Mouse (Mus musculus) gastrocnemius, postnatal 10 days (tissue): ENCODE measurements around the gene Tmem45a2. TPM values are rescaled to one million over a fixed set of nuclear protein-coding genes. Genes with fewer than 3 reads are reported as not detected.
"Not testable (repeated sequence)": the region's sequence is repeated elsewhere in the genome, so short reads cannot be mapped to it uniquely, and the experiment has no call there.

Experiments used
- DNase-seq: peaks from one replicate; pipeline ENCODE4 v3.0.0; 2021; ENCODE audit warnings: mixed read lengths
- long read RNA-seq, 2 experiments: library from polyadenylated mRNA; stranded (forward); transcript quantifications; one replicate each; pipeline ENCODE4 v2.0.0; 2021
- total RNA-seq, 2 experiments: library from RNA; stranded (reverse); gene quantifications; 2 replicates each; pipeline ENCODE4 v1.2.3; 2021

Tmem45a2 gene
- total RNA-seq: not detected
- long read RNA-seq, experiment 1, partial matches to known transcripts: 0 of 1 reads
- long read RNA-seq, experiment 1, other reads (novel, unspliced or antisense): 1 of 1 reads
- long read RNA-seq, experiment 2: 0 reads

DNA sequence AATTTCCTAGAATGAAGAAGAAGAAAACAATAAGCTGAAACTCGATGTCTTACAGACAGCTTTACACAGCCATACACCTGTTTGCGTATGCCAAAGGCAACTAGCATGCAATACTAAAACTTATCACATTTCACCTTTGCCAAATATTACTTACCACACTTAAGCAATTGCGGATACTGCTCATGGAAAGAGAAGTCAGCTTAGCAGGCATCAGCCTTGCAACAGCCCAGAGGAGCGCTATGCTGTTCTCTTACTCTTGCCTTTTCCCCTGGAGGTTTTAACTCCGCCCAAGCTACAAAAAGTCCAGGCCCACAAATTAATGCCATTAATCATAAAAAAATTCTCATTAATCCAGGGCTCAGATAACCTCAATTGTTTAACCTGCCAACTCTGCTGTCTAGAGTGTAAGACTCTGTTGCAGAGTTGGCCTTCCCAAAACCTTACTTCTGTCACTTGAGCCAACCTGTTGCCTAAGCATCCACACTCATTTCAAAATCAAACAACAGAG lies at the start of gene Tmem45a2:
TSS of gene Tmem45a2 (minus strand) at position 241 of the 508 bp plus-strand sequence.
- DNase-seq: no peak

DNA sequence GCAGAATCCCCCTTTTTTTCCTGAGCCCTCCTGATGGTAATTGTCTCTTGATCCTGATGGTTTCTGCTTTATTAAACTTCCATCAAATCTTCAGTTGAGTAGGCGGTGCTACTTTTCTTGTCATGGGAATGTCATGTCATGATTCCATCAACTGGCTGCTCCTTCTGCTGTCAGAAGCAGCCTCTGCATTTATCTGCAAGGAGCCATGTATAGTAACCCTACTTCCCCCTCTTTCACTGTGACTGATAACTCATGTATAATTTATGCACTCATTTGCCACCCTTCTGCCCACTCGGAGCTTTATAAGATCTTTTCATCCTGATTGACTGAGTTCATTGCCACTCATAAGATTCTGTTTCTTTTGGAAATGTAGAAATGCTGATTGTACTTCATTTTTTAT lies 46.4 kb upstream of the Tmem45a2 start:
- DNase-seq: no peak

DNA sequence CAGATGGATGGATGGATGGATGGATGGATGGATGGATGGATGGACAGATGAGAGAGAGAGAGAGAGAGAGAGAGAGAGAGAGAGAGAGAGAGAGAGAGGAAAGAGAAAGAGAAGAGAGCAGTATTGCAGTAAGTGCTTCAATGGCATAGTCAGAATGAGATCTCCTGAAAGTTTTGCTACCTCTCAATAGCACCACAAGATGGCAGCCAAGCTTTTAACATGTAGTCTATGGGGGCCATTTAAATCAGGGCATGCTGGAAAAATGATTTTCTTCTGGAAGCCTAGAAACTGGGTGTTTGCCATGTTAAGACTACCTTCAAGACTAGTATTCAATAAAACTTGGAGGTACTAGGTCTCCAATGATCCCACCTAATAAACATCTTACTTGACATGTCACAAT lies 44.9 kb upstream of the Tmem45a2 start:
- no peak for DNase-seq

DNA sequence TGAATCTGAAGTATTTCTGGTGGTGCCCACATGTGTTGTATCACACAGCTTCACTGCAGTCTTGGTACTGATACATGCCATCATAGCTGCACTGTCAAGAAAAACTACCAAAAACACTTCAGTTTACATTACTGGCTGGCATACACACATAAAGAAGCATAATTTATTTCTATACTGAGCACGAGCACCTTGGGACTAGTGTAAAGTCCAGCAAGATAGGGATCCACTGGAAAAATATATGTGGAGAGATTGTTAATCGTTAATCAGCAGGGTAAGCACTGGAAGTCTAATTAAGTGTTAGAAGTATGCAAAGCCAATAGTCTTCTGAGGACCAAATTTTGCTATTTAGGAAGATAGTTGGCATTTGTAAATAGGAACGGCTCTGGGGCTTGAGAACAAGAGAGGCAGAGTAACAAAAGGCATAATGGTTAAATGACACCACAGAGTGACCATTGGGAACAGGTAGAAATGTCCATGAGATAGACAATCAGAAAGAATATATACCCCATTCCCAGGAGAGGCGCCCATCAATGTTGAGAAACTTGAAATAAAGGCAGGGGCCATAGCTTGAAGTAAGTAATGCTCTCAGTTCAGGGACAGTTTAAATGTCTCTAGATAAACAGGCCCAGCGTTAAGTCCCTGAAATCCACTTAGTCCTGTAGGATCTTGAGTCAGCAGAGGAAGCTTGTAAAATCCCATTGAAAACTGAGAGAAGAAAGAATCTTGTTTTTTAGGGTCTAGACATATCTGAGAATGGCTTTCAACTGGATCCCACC lies 35.2 kb upstream of the Tmem45a2 start:
- DNase-seq: no peak

DNA sequence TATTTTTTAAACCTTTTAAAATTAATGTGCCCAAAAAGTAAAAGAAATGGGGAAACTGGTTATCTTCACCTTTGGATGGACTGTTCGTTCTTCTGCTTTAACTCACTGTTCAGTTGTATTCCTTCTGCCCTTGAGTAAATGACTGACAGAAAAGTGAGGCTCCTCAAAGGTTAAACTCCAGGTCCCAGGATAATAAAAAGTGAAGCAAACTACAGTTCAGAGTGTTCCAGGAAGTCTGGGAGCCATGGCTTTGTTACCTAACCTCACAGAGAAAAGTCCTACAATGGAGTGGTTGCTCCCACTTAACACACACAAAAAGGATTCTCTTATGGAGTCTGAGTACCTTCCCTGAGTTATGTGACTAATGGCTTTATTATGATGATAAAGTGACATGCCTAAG lies 30.0 kb upstream of the Tmem45a2 start:
- no peak for DNase-seq

DNA sequence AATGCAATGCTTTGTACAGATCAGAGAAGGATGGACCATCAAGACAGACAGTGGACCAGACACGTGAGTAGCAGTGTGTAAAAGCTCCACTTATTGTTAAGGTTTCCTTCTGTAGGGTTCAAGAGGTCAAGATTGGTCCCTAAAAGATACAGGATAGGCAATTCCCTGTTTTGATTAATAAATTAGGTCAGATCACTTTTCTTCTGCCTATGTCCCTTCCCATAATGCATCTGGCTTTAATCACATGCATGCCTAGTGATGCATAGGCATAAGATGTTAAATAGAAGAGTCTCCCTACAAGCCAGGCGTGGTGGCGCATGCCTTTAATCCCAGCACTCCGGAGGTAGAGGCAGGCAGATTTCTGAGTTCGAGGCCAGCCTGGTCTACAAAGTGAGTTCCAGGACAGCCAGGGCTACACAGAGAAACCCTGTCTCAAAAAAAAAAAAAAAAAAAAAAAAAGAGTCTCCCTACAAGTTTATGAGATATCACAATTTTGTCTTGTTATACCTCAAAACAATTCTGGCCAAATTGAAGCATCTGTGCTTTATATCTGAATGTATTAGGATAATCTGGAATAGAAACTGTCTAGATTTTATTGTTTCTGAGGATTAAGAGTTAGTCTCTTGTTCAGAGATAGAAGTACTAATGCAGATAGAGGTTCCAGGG lies 28.5 kb upstream of the Tmem45a2 start:
- DNase-seq: no peak

DNA sequence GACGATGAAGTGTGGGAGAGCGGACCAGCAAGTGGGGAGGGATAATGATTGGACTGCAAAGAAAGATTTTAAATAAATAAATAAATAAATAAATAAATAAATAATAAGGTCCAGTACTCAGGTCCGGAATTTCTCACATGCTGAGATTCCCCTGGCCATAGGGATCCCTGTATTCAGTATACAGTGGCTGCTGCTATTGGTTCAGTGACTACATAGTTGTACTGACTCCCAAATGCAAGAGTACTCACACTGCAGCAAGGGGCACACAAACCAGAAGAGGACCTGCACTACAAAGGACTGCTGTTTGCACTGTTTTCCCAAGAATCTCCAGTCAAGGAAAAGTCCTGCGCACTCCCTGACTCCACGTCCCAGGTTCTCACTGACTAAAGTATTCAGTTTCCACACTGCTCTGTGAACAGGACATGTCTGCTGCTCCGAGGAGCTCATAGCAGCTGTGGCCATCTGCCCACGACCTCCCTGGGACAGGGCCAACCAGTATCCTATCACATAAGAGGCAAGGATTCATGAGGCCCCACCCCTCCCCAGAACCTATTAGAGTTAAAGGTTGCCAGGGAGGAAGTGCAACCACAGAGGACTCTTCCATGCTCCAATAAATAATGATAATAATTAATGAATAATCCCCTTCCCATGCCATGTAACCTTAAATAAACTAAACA lies 27.4 kb upstream of the Tmem45a2 start:
- DNase-seq: no peak

DNA sequence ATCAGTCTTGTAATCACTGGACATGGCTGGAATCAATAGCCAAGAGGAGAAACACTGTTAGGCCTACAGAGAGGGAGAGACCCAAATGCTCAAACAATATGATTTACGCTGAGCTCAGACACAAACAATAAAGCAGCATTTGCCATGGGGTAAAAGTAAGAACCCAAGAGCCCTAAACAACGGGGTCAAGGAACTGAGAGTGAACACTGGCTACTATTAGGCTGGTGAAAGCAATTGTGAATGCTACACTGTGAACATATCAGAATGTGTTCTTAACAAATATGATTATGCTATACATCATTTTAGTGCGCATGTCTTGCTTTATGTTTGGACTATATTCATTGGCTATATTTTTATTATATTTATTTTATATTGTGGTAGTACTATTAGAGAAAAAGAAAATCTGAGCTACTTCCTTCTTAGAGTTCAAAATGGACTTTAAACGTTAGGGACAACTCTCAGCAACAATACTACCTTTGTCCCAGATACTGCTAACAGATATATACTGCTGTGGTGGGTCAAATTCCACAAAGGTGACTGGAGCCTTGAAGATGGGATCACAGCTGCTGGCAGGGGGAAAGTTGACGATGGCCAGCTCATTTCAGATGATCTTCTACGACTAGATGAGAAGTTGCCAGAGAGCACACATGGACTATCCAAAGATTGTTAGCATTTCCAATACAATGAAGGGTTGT lies 21.9 kb upstream of the Tmem45a2 start:
- DNase-seq: no peak

DNA sequence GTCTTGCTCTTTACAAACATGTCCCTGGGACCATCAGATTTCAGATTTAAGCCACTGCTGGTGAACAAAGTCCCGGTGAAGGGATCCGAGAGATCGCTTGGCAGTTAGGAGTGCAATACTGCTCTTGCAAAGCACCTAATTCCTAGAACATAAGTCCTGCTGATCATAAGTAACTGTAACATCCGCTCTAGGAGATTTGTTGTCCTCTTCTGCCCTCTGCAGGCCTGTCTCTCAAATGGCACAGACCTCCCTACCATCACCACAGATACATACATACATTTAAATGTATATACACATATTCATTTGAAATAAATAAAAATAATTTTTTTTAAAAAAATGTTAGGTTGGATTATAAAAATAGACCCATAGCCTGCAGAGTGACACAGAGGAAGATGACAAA lies 21.3 kb upstream of the Tmem45a2 start:
- DNase-seq: peak; percentile 18

DNA sequence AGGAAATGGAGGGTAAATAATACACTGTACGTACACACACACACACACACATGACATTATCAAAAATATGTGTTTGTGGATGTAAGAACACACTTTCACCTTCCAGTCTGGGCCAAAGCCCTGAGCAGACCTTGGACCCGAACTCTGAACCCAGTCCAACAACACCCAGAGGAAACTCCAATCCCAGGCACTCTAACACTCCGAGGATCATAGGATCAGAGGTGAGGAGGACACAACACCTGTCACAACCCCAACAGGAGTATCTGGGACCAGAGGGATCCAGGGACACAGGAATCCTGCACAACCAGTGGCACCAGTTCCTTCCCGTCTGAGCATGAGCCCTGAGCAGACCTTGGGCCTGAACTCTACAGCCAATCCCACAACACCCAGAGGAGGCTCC lies 8.4 kb upstream of the Tmem45a2 start:
- no peak for DNase-seq

DNA sequence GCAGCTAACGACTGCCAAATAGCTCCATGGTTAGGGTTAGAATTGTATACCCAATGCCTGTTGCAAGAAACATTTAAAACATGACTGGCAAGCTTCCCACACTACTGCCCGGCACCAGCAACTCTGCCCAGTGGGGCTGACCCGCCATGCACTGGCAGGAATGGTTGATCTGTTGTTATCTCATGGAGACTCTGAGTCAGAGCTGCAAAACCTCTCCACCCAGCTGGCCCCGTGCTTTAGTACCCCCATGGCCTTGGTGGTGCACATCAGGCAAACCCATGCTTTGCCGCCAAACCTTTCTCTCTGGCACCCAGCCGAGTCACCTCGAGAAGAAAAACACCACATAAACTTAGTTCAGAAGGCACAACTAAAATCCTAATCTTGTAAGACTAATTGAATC lies 4.8 kb upstream of the Tmem45a2 start:
- no peak for DNase-seq

DNA sequence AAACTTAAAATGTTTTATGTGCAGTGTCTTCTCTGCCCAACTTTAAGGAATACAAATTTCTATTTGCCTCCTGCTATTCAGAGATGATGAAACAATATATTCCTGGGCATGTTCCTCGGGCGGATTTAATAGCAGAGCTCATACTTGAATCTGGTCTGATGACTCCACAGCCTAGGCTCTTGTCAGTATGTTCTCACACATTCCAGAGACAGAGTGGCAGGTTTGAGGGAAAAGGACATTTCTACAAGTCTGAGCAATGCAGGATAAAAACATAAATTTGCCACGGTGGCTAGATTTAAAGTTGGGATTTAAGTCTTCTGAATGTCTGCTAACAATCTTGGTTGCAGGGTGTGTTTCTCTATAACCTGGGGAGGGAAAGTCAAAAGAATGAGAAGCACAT lies 9.1 kb downstream of the Tmem45a2 start:
- no peak for DNase-seq

DNA sequence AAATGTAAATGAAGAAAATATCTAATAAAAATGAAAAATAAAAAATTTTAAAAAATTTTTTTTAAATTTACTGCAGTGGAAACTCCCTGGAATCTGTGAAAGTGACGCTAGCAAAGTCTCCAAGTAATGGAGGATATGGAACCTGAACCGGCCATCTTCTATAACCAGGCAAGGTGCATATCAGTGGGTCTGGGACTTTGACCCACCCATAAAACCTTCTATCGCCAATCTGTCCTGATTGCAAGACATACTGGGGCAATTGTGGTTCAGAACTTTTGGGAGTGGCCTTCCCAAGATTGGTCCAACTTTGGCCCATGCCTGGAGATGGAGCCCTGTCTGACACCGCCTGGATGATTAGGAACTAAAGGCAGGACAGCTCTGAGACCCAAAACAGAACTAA lies 14.2 kb downstream of the Tmem45a2 start:
- no peak for DNase-seq

DNA sequence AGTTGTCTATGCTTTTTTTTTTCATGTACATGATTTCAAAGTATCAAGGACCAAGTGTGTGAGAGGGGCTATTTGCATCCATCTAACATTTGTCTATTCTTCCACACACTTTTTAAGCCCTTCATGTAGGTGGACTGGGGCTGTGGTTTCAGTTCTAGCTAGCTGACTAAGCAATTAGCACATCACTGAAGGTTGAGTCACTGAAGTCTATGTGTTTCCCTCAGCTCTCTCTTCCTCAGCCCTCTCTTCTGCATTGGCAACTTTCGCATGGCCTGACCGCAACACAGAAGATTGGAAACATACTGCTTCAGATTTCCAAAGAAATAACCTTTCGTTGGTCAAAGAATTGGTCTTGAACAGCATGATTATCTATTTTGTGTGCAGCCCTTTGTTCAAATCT lies 21.2 kb downstream of the Tmem45a2 start:
- no peak for DNase-seq

DNA sequence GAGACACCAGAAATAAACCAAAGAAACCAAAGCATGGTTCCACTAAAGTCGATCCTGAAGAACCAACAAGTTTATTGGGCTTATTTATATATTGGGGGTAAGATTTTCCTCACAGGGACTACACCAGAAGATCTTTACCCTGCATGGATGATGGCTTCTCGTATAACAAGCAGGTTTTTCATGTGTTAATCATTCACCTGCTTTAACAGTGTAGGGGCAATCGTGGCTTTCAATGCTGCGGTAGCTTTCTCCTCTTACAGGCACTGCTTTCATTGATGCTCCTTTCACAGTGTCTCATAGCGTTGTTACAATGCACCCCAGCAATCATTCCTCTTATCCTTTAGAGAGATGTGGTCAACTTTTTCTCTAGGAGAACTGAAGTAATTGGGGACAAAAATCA lies 32.6 kb downstream of the Tmem45a2 start:
- DNase-seq: no peak

DNA sequence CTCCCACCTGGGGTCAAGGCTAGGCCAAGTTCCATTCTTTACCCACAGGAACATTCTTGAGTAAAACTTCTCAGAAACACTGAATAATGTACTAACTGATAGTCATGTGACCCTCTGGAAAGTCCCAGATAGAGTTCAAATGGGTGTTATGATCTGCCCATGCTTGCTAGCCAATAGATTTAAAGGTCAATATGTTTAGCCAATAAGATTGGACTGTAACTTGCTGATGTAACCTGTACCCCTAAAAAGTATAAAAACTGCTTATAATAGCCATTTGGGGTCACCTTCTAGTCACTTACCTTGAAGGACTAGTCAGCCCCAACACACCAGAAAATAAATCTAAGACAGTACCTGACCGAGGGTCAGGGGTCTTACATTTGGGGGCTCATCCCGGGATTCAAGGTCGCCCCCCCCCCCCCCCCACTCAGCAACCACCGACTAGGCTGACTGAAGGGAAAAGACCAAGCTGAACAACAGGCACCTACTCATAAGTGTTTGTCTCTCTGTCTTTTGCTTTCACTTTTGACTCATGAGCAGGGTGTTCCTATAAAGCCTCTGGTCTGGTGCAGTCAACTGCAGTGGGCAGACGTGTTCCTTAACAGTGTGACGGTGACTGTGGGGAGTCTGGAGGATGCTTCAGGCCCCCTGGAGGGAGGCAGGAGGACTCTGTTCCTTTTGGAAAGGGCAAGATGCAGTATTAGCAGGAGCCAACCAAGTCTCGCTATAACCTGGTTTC lies 40.9 kb downstream of the Tmem45a2 start:
- no peak for DNase-seq

DNA sequence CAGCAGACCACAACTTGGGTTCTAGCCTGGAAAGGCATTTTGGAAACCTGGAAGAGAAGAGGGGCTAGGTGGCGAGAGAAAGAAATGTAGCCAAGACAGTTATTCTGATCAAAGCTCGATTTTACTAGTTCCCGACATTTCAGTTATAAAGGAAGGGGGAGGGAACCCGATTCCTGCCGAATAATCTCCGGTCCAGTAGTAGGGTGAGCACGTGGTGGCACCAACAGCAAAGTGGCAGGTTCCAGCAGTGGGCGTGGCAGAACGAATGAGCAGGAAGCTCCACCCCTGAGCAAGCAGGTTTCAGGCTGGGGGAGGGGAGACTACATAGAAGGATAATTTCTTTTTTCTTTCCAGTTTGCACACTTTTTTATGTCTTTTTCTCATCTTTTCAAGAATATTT lies 72.9 kb downstream of the Tmem45a2 start:
- not testable (repeated sequence) for DNase-seq
